Mouse (Mus musculus) neural tube, embryonic 11.5 days (tissue): ENCODE results near the gene Fgd3. TPM values are rescaled to one million over a fixed set of nuclear protein-coding genes. Genes with fewer than 3 reads are reported as not detected.

ENCODE experiments used
- ATAC-seq: fragments of 200-750 bp; cut with Nextera tagmentation; 2 replicates; pipeline ENCODE4 v1.8.0; 2017; ENCODE audit warnings: moderate number of reproducible peaks, mild to moderate bottlenecking, moderate TSS enrichment, moderate library complexity; ENCODE audit not compliant: insufficient read depth, low FRiP score, low TSS enrichment
- DNase-seq: peaks from one replicate; pipeline ENCODE4 v3.0.0-alpha.2; 2015; ENCODE audit warnings: low spot score
- H3K27ac ChIP-seq: fragments of 300-500 bp; sonication (generic); 2 replicates; pipeline ENCODE4 v1.5.1; 2014; ENCODE audit warnings: low read depth, mild to moderate bottlenecking, low read length
- H3K27me3 ChIP-seq: fragments of 300-500 bp; sonication (generic); 2 replicates; pipeline ENCODE4 v1.6.1; 2014; ENCODE audit warnings: mild to moderate bottlenecking, low read length, mixed read lengths; ENCODE audit not compliant: control insufficient read depth, insufficient read depth
- H3K36me3 ChIP-seq: fragments of 300-500 bp; sonication (generic); 2 replicates; pipeline ENCODE4 v1.6.1; 2014; ENCODE audit warnings: mild to moderate bottlenecking, low read length, moderate library complexity, mixed read lengths; ENCODE audit not compliant: control insufficient read depth, insufficient read depth
- H3K4me1 ChIP-seq: fragments of 300-500 bp; sonication (generic); 2 replicates; pipeline ENCODE4 v1.6.1; 2014; ENCODE audit warnings: low read length, mixed read lengths; ENCODE audit not compliant: control insufficient read depth, insufficient read depth
- H3K4me2 ChIP-seq: fragments of 300-500 bp; sonication (generic); 2 replicates; pipeline ENCODE4 v1.6.1; 2014; ENCODE audit warnings: low read depth, mild to moderate bottlenecking, moderate library complexity
- H3K4me3 ChIP-seq: fragments of 300-500 bp; sonication (generic); 2 replicates; pipeline ENCODE4 v1.5.1; 2014; ENCODE audit warnings: low read depth, low read length
- H3K9ac ChIP-seq: fragments of 300-500 bp; sonication (generic); 2 replicates; pipeline ENCODE4 v1.6.1; 2014; ENCODE audit warnings: mild to moderate bottlenecking, low read length
- H3K9me3 ChIP-seq: fragments of 300-500 bp; sonication (generic); 2 replicates; pipeline ENCODE4 v1.6.1; 2016; ENCODE audit warnings: low read length; ENCODE audit not compliant: control insufficient read depth
- WGBS: fragments of 180-500 bp; shearing (Covaris S2); extraction: QIAGEN DNeasy Blood & Tissue Kit; methylation state at CpG from one replicate; pipeline ENCODE4 v1.1.7; 2014; 5-methylcytosine and 5-hydroxymethylcytosine counted together
- polyA plus RNA-seq: library from polyadenylated mRNA; unstranded; fragments of >200 nt; fragmentation: Nextera tagmentation; extraction: Ambion mirVana; gene quantifications from 2 replicates; pipeline ENCODE4 v1.2.1, GENCODE M21; 2014

The Fgd3 gene
- polyA plus RNA-seq, 1 experiment from 2014 or later = 1.1 TPM

DNA sequence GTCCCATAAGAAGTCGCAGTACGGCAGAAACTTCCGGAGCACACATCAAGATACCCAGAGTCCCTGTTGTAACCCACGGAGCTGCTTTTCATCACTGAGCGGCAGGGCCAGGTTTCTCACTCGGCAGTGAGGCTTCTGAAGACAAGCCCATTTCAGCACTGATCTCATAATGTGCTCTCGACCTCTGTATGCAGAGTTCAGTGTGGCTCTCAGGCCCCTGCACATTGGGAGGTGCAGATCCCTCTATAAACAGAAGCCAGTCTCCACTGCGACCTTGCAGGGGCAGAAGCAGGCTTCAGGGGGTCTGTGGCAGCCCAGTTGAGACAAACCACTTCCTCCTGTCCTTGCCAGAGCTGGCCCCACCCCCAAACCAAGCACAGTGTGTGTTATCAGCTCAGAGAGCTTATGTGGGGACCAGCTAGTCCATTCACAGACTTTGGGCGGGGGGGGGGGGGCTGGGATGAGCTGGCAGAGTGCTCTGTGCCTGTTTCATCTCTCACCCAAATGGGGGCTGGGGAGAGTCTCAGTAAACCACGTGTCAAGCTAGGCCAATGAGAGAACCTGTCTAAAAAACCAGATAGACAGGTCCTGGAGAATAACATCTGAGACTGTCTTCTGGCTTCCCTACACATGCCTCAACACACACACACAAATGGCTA is 12.7 kb downstream of the Fgd3 start:
- H3K27ac ChIP-seq = no peak overlapping the region
- H3K4me3 ChIP-seq = no peak overlapping the region
- H3K4me2 ChIP-seq = no peak overlapping the region
- H3K36me3 ChIP-seq = no peaks in the 10 kb centered on the region
- ATAC-seq (no peak), DNase-seq (no peak)
- H3K9ac ChIP-seq = no peak overlapping the region
- no peaks in the 10 kb centered on the region for H3K27me3 ChIP-seq
- WGBS = 52% methylated on average over 10 of the region's 10 CpGs
- H3K9me3 ChIP-seq = no peaks in the 10 kb centered on the region
- H3K4me1 ChIP-seq = peaks cover 3% of the 10 kb centered on the region; the same call in 1 of the 2 replicates

DNA sequence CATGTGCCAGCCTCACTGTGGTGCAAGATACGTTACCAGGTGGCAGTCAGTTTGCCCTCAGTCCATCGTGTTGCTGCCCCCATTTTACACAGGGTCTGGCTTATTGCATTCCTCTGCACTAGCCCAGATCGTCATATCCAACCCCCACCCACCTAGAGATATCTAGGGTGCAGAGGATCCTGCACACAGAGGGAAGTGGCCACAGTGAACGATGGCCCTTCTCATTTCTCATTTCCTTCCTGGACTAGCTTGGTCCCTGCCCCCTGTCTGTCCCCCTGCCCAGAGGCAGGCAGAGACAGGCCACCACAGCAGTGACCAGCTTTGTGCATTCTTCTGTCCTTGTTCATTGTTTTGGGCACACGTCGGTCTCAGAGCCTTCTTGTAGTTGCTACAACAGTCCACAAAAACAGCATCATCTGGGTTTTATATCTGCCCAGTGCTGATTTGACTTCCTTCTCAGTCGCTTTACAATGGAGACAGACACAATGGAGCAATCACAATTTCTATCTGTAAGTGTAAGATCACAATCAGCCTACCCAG is 13.3 kb downstream of the Fgd3 start:
- Histone ChIP-seq H3K27me3 (no peaks in the 10 kb centered on the region), H3K27ac (no peak overlapping the region), H3K4me3 (no peak overlapping the region), H3K9ac (no peak overlapping the region), H3K9me3 (no peaks in the 10 kb centered on the region), H3K4me2 (no peak overlapping the region), H3K4me1 (peaks cover 3% of the 10 kb centered on the region; the same call in 1 of the 2 replicates), H3K36me3 (no peaks in the 10 kb centered on the region)
- no peak for DNase-seq
- 78% methylated on average over 7 of the region's 7 CpGs for WGBS
- ATAC-seq = no peak

- DNase-seq (no peak), ATAC-seq (no peak)
- H3K4me2 ChIP-seq = no peak overlapping the region
- no peaks in the 10 kb centered on the region for H3K4me1 ChIP-seq
- H3K27ac ChIP-seq = no peak overlapping the region
- H3K27me3 ChIP-seq = no peaks in the 10 kb centered on the region
- 83% methylated on average over 1 of the region's 1 CpGs for WGBS
- H3K9me3 ChIP-seq = no peaks in the 10 kb centered on the region
- no peaks in the 10 kb centered on the region for H3K36me3 ChIP-seq
- H3K9ac ChIP-seq = no peak overlapping the region
- no peak overlapping the region for H3K4me3 ChIP-seq
These were observed 19.3 kb downstream of the Fgd3 start for GRCm38 (mm10) chr13:49300771-49301170.

DNA sequence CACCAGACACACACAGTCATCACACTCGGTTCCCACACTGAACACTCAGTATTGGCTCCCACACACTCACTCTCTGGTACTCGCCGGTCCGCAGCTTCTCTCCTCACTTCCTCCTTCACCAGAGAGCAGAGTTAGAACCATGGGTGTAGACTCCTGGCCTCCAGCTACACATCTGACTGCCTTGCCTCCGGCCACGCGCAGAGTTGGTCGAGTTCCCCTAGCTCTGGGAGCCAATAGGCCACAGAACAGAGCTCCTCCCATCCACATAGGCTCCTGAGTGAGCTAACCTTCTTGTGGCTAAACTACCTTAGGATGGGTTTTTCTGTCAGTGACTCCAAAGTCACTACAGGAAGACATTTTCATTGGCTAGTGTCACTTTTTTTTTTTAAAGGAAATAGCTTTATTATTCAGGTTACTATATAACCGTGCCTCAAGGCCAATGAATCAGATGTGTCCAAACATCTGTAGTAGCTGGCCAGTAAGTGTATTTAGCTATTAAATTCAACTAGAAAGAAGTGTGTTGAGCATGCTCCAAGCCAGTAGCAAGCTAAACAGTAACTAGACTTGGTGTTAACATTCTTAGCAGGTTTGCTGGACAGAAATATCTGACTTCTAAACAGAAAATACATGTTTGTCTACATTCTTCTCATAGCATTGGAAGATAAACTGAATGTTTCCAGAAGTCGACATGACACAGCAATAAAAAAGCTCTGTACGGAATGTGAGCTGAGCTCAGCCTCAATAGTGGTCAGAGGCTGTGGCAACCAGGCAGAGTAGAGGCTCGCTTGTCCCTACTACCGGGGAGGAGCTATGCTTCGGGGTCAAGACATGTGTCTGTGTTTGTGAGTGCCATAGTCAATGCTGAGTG is 21.4 kb downstream of the Fgd3 start:
- WGBS = 90% methylated on average over 14 of the region's 14 CpGs
- ATAC-seq = no peak
- H3K27ac ChIP-seq = no peak overlapping the region
- no peak overlapping the region for H3K4me2 ChIP-seq
- no peaks in the 10 kb centered on the region for H3K4me1 ChIP-seq
- no peak for DNase-seq
- no peaks in the 10 kb centered on the region for H3K9me3 ChIP-seq
- no peaks in the 10 kb centered on the region for H3K36me3 ChIP-seq
- H3K9ac ChIP-seq = no peak overlapping the region
- no peak overlapping the region for H3K4me3 ChIP-seq
- H3K27me3 ChIP-seq = no peaks in the 10 kb centered on the region

DNA sequence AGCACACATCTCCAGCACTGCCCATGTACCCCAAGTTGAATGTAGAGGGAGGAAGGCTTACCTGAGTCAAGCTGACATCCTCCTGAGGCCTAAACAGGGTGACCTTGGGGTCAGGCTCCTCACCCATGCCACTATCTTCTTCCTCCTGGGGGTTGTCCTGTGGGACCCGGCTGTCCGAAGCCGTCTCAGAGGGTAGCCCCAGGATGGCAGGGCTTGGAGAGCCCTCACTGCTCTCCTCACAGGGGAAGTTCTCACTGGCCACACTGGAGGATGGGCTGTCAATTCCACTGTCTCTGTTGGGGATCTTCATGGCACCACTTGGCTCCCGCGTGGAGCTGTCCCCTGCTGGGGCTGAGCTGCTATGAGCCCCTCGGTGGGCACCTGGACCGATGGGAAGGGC is 23.8 kb downstream of the Fgd3 start:
- Histone ChIP-seq H3K4me3 (no peak overlapping the region), H3K9ac (no peak overlapping the region), H3K27me3 (no peaks in the 10 kb centered on the region), H3K4me2 (no peak overlapping the region), H3K9me3 (no peaks in the 10 kb centered on the region), H3K36me3 (no peaks in the 10 kb centered on the region), H3K27ac (no peak overlapping the region), H3K4me1 (no peaks in the 10 kb centered on the region)
- WGBS = 80% methylated on average over 7 of the region's 7 CpGs
- ATAC-seq (no peak), DNase-seq (no peak)

- ATAC-seq (no peak), DNase-seq (no peak)
- H3K9ac ChIP-seq = no peak overlapping the region
- H3K36me3 ChIP-seq = no peaks in the 10 kb centered on the region
- H3K27ac ChIP-seq = no peak overlapping the region
- no peaks in the 10 kb centered on the region for H3K9me3 ChIP-seq
- H3K4me2 ChIP-seq = no peak overlapping the region
- no peaks in the 10 kb centered on the region for H3K27me3 ChIP-seq
- no peaks in the 10 kb centered on the region for H3K4me1 ChIP-seq
- WGBS = 82% methylated on average over 9 of the region's 9 CpGs
- H3K4me3 ChIP-seq = no peak overlapping the region
These were observed 26.0 kb downstream of the Fgd3 start for GRCm38 (mm10) chr13:49294108-49294507.

GRCm38 (mm10) chr13:49291949-49292348 is 28.2 kb downstream of the Fgd3 start:
- Histone ChIP-seq H3K4me1 (no peaks in the 10 kb centered on the region), H3K36me3 (no peaks in the 10 kb centered on the region), H3K9ac (no peak overlapping the region), H3K4me2 (no peak overlapping the region), H3K4me3 (no peak overlapping the region), H3K9me3 (no peaks in the 10 kb centered on the region), H3K27me3 (no peaks in the 10 kb centered on the region), H3K27ac (no peak overlapping the region)
- 94% methylated on average over 6 of the region's 6 CpGs for WGBS
- DNase-seq = no peak
- ATAC-seq = no peak

GRCm38 (mm10) chr13:49291398-49291797 is 28.7 kb downstream of the Fgd3 start:
- DNase-seq (no peak), ATAC-seq (no peak)
- Histone ChIP-seq H3K4me1 (no peaks in the 10 kb centered on the region), H3K4me2 (no peak overlapping the region), H3K4me3 (no peak overlapping the region), H3K36me3 (no peaks in the 10 kb centered on the region), H3K9me3 (no peaks in the 10 kb centered on the region), H3K27ac (no peak overlapping the region), H3K9ac (no peak overlapping the region), H3K27me3 (no peaks in the 10 kb centered on the region)
- 42% methylated on average over 1 of the region's 1 CpGs for WGBS
